Mouse (Mus musculus) lung, adult 2 months (tissue): ENCODE measurements around the gene Tsga10ip. TPM values are rescaled to one million over a fixed set of nuclear protein-coding genes. Genes with fewer than 3 reads are reported as not detected.

Experiments used
- DNase-seq: peaks from one replicate; pipeline ENCODE4 v3.0.0; 2022
- H3K4me1 ChIP-seq: fragments of 200-500 bp; 2 replicates; pipeline ENCODE4 v1.6.1; 2011; ENCODE audit warnings: low read length; ENCODE audit not compliant: control insufficient read depth, insufficient read depth
- H3K4me3 ChIP-seq: fragments of 200-500 bp; replicated peaks from 2 replicates; pipeline ENCODE3; 2011; ENCODE audit warnings: low read depth, mild to moderate bottlenecking, control low read depth, low read length; ENCODE audit errors: extremely low read depth
- CTCF ChIP-seq: fragments of 200-500 bp; IDR thresholded peaks from 2 replicates; pipeline ENCODE4 v1.5.1; 2011; ENCODE audit warnings: mild to moderate bottlenecking, low read length, control low read depth; ENCODE audit not compliant: insufficient read depth
- POLR2A ChIP-seq: fragments of 200-500 bp; IDR thresholded peaks from 2 replicates; pipeline ENCODE4 v1.6.1; 2011; ENCODE audit warnings: low read depth, mild to moderate bottlenecking, control low read depth, low read length, borderline replicate concordance; ENCODE audit errors: extremely low read depth
- WGBS: fragments of 180-500 bp; shearing (Covaris S2); methylation state at CpG from one replicate; pipeline ENCODE4 v1.1.7; 2018; 5-methylcytosine and 5-hydroxymethylcytosine counted together
- polyA plus RNA-seq: library from polyadenylated mRNA; depleted of rRNA; stranded (reverse); fragments of >200 nt; gene quantifications from 2 replicates; pipeline ENCODE4 v1.2.3, GENCODE M21; 2012

The Tsga10ip gene
- polyA plus RNA-seq, 1 experiment: not detected

DNA sequence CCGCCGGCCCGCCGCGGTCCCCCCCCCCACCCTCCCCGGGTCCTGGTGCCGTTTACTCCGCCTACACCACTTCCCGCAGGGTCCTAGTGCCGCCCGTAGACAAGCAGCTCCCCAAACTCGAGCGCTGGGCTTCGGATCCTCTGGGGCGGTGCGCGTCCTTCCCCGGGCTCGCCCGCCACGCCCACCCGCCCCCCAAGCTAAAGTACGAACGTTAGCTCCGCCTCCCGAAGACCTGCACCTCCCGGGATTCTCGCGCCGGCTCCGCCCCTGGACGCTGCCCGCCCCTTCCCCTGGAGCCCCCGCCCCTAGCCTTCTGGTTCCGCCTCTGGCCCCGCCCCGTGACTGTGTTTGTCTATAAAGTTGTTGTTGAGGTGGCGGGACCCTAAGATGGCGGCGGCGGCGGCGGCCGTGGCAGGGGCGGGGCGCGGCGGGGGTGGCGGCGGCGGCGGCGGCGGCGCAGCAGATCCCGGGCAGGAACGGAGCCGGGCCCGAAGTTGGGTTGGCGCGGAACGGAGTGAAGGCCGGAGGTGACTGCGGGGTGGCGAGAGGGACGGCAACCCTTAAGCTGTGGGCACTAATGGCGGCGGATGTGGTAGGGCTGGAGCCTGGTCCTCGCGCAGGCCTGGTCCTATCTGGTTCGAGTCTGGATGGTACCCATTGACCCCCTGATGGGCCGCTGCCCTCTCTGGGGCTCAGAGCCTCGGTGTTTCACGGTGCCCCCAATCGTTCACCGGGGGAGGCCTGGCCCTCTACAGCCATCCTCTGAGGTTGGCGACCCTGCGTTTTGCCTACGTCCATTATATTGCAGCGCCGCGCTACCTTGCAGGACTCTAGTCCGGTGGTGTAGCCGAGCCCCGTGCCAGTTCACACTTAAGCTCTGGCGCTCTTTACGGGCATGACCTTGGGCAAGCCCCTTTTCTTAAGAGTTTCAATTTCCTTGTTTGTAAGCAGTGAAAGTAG lies 22.7 kb upstream of the Tsga10ip start, which contains the start of the genes Drap1 and AI837181:
Gene Drap1 (minus strand): TSS at position 198 of the 960 bp plus-strand sequence.
Gene AI837181 (plus strand): TSS at position 363 of the 960 bp plus-strand sequence.
- peaks cover 17% of the 10 kb centered on the region for H3K4me1 ChIP-seq
- under 1% methylated on average over 66 of the region's 87 CpGs for WGBS
- peak; percentile 89 for DNase-seq

DNA sequence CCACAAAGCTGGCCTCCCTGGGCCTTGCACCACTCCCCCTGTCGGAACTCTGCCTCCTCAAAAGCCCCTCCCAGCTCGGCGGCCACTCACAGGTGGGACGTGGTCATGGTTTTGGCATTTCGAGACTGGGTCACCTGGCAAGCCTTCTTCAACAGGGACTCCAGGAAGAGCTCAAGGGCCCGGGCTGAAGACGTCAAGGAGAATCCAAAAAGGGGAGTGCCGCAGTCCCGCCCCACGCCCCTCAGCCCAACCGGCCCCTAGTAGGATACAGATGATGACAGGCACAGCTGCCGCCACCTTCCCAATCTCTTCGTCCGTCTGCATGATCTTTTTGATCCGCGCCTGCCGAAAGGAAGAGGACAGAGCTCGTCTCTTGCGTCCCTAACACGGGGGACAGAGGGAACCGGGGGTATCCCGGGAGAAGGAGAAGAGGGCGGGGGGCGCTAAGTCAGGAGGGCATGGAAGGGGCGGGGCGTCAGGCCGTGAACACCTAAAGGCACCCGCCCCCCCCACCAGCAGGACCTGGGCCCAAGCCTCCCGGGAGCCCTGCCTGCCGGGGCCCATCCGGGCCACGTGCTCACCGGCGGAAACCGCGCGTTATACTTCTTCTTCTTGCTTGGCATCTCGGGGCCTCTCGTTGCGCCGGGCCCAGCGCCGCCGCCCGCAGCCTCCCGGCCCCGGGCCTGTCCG lies 21.9 kb upstream of the Tsga10ip start:
- TF ChIP-seq POLR2A (peak; percentile 36; the same call in 1 of the 2 replicates), CTCF (no peak)
- under 1% methylated on average over 47 of the region's 48 CpGs for WGBS
- Histone ChIP-seq H3K4me3 (peak overlapping the region; percentile 98), H3K4me1 (peaks cover 17% of the 10 kb centered on the region)
- peak; percentile 80 for DNase-seq

More for the DNA sequence above, 22.7 kb upstream of the Tsga10ip start, which contains the start of the genes Drap1 and AI837181:
- peak within 1 kb of the TSS; percentile 98 for H3K4me3 ChIP-seq
- TF ChIP-seq CTCF: no peak
- peak; percentile 58; the same call in 1 of the 2 replicates for TF ChIP-seq POLR2A

DNA sequence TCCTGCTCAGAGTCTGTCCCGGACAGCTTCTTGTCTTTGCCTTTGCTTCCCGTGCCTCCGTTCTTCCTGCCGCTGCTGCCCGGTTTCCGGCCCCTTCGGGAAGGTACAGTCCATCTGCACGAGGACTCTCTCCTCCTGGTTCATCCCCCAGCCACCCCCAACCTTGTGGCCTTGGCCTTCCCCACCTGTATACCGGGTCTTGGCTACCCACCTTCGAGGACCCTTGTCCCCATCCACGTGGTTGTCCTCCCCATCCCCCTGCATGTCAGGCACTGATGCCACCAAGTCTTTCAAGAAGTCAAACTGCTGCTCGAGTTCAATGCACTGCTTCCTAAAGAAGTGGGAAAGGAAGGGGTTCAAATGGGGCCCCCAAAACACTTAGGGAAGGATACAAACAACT lies 21.2 kb upstream of the Tsga10ip start:
- Histone ChIP-seq H3K4me1 (peaks cover 17% of the 10 kb centered on the region), H3K4me3 (peak overlapping the region; percentile 98)
- no peak for DNase-seq
- no peak for TF ChIP-seq CTCF
- TF ChIP-seq POLR2A: peak; percentile 16; the same call in 1 of the 2 replicates
- WGBS: 44% methylated on average over 12 of the region's 12 CpGs

DNA sequence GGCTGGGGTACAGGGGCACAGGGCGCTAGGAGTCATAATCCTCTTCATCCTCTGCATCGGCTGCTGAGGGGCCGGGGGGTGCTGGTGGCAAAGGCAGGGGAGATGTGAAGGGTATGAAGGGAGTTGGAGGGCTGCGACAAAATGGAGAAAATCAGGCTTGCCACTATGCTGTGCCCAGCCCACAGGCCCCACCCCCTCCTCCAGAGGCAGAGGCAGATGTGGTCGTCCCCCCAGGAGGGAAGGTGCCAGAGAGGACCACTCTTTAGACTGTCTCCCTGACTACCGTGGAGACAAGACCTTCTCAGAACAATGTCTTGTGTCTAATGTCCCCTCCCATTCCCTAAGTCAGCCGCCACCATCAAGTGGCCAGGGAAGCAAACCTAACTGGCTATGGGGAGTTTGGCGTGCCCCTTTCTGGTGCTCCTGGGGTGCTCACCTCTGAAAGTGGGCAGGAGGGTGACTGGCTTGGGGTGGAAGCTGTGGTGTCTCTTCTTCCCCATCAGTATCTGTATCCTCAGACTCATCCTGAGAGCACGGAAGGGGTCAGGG lies 20.6 kb upstream of the Tsga10ip start:
- peaks cover 17% of the 10 kb centered on the region for H3K4me1 ChIP-seq
- WGBS: 75% methylated on average over 9 of the region's 9 CpGs
- TF ChIP-seq POLR2A (no peak), CTCF (no peak)
- no peak overlapping the region for H3K4me3 ChIP-seq
- DNase-seq: no peak

DNA sequence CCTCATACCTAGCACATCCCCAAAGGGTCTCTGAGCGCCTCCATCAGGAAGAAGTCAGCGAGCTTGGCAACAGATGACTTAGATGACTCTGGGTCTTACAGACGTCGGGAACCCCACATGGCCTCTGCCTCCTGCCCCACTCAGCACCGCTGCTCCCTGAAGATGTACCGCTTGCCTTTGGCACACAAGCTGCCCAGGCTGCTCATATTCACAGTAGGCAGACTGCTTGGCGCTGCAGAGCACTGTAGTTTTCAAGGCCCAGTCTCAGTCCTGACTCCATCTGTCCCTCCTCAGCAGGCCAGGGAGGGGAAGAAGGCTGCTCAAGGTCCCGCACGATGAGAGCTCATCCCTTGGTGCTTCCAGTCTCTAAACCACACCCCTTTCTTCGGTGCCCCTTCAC lies 19.9 kb upstream of the Tsga10ip start:
- TF ChIP-seq CTCF: no peak
- no peak for TF ChIP-seq POLR2A
- DNase-seq: no peak
- Histone ChIP-seq H3K4me1 (peaks cover 17% of the 10 kb centered on the region), H3K4me3 (no peak overlapping the region)
- 82% methylated on average over 10 of the region's 10 CpGs for WGBS

DNA sequence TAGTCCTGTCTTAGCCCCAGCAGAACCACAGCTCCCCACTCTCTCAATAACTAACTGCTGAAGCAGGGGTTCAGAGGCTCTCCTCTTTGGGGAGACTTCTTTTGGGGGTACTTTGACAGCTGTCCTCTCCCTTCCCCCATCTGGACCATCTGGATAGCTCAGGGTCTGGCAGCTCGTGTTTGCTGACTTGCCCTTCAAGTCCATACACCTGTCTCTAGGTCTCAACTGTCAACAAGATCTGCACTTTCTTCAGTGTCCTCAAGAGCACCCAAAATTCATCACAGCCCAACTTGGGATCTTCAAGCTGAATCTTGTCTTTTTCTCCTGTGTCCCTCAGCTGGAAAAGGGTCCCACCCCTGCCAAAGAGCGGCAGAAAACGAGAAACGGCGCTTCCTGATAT lies 19.5 kb upstream of the Tsga10ip start:
- no peak overlapping the region for H3K4me3 ChIP-seq
- WGBS: 90% methylated on average over 5 of the region's 5 CpGs
- TF ChIP-seq CTCF: no peak
- no peak for TF ChIP-seq POLR2A
- DNase-seq: no peak
- H3K4me1 ChIP-seq: peaks cover 17% of the 10 kb centered on the region

DNA sequence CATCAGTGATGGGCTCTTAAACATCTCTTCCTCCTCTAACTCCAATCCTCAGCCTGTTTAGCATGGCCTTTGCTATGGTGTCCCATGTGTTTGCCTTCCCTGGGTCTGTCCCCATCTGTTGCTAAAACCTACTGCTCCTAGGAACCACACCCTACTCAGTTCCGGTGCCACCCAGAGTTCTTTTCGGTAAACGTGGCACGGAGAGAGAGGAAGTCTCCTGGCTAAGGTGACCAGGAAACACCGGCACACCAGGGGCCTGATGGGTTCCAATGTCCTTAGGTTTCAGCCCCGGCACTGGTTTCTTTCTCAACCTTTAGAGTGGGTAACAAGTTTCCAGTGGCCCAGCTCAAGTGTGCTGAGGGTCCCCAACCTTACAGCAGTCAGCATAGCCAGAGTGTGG lies 18.3 kb upstream of the Tsga10ip start:
- Histone ChIP-seq H3K4me1 (peaks cover 8% of the 10 kb centered on the region), H3K4me3 (no peak overlapping the region)
- 75% methylated on average over 6 of the region's 6 CpGs for WGBS
- TF ChIP-seq CTCF (no peak), POLR2A (no peak)
- no peak for DNase-seq

DNA sequence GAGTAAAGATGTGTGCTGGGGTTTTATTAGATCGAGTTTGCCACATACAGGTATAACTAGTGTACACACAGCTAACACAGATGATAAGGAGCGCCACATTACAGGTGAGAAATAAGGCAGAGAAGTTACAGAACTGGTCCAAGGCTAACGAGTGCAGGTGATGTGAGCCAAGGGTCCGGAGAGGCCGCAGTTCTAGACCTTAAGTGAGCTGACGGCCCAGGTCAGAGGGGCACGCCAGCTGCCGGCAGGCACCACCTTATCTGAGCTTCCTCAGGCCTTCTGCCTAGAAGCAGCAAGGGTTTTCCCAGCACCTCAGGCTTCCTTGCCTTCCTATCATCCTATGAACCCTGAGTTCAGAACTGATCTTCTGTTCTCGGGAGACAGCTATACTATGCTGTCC lies 17.3 kb upstream of the Tsga10ip start:
- no peak overlapping the region for H3K4me3 ChIP-seq
- DNase-seq: no peak
- H3K4me1 ChIP-seq: peaks cover 8% of the 10 kb centered on the region
- WGBS: 93% methylated on average over 9 of the region's 9 CpGs
- TF ChIP-seq POLR2A (no peak), CTCF (no peak)

DNA sequence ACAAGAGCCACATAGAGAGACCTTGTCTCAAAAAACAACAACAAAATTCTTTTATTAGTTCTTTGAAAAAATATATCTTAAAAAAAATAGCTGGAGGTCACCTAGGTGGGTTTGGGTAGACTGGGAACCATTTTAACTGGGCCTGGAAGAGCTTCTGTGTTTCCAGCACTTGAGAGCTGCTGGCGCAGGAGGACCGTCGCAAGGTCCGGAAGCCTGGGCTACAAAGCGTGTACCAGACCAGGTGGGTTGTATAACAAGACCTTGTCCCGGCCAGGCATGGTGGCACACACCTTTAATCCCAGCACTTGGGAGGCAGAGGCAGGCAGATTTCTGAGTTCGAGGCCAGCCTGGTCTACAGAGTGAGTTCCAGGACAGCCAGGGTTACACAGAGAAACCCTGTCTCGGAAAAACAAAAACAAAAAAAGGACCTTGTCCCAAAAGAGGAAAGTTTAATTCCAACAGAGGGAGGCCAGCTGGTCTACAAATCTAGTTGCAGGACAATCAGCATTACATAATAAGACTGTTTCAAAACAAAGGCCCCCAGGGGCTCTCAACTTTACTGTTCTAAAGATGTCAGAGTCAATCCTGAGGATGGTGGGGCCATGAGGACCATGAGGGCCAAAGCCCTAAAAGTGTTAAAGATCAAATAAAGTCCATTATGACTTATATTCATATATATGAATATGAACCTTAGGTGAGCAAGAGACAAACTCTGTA lies 16.6 kb upstream of the Tsga10ip start:
- H3K4me3 ChIP-seq: no peak overlapping the region
- DNase-seq: no peak
- 92% methylated on average over 8 of the region's 8 CpGs for WGBS
- no peak for TF ChIP-seq CTCF
- no peak for TF ChIP-seq POLR2A
- H3K4me1 ChIP-seq: peaks cover 8% of the 10 kb centered on the region
